In genomic region chr8:106137218-106137905, GRCm38 (mm10) we compare ENCODE assay signal across 8 mouse cellular contexts. TPM values are rescaled to one million over a fixed set of nuclear protein-coding genes. Genes with fewer than 3 reads are reported as not detected.
A peak's percentile ranks its signal among the peaks of the same experiment; 100 is the strongest.
DNase-seq lines count a peak whose midpoint lies in the region; ATAC-seq and TF ChIP-seq lines count a peak whose summit lies in the region.

No protein-coding gene starts in this region.

- no peak for TF ChIP-seq CTCF in gastrocnemius, adult 2 months (IDR thresholded peaks at IDR 0.05)

- H3K36me3 ChIP-seq in ES-E14 (ENCODE audit: control insufficient read depth, insufficient read depth, low read length, poor library complexity, severe bottlenecking) = peaks cover 9% of the 10 kb centered on the region; the same call in 1 of the 2 replicates
- H3K36me3 ChIP-seq in hindbrain, embryonic 11.5 days (ENCODE audit: control insufficient read depth, insufficient read depth, low read length) = no peaks in the 10 kb centered on the region
- peaks cover 4% of the 10 kb centered on the region for H3K36me3 ChIP-seq in lung, embryonic 15.5 days

- no peak for DNase-seq in gastrocnemius, adult 2 months
- no peak for DNase-seq in gastrocnemius, postnatal 25 days
- DNase-seq in ES-E14 (ENCODE audit: low read depth, low spot score) = no peak
- DNase-seq in hindbrain, embryonic 11.5 days (ENCODE audit: low spot score) = no peak
- no peak for DNase-seq in cerebellum, postnatal 14 days
- no peak for DNase-seq in T-cell, adult 2 months (ENCODE audit: low spot score)
- no peak for DNase-seq in ovary, postnatal 10 days (ENCODE audit: low spot score)

- WGBS in hindbrain, embryonic 11.5 days = 6% methylated on average over 22 of the region's 22 CpGs
- WGBS in lung, embryonic 15.5 days = 6% methylated on average over 22 of the region's 22 CpGs

- in situ Hi-C loops in ES-E14 (cut with MboI; ENCODE audit: low sequenced_read_pairs in 2 of 2, unreplicated experiment in 2 of 2) = no loop called here

- intact Hi-C loops in gastrocnemius, adult 2 months (cut with DNase I) = no loop called here

- peaks cover 0 to 29% of the 10 kb centered on the region in 2 experiments; a peak in 2 of 4 replicates for H3K4me1 ChIP-seq in ES-E14 (ENCODE audit: control insufficient read depth in 2 of 2, insufficient read depth in 2 of 2, low read length in 2 of 2, poor library complexity in 1 of 2)
- peaks cover 11% of the 10 kb centered on the region for H3K4me1 ChIP-seq in hindbrain, embryonic 11.5 days (replicated peaks; ENCODE audit: control insufficient read depth, insufficient read depth, low read length)
- H3K4me1 ChIP-seq in lung, embryonic 15.5 days = peaks cover 24% of the 10 kb centered on the region

- peaks cover 52% of the 10 kb centered on the region for H3K27me3 ChIP-seq in hindbrain, embryonic 11.5 days (ENCODE audit: control insufficient read depth, insufficient read depth, low read length)
- H3K27me3 ChIP-seq in lung, embryonic 15.5 days = peaks cover 37% of the 10 kb centered on the region

- H3K4me3 ChIP-seq in gastrocnemius, adult 2 months = peak overlapping the region; percentile 78
- H3K4me3 ChIP-seq in ES-E14 (ENCODE audit: insufficient read depth in 1 of 2, low read depth in 1 of 2, low read length in 2 of 2, poor library complexity in 1 of 2, severe bottlenecking in 1 of 2) = peak overlapping the region; percentile 81 to 94
- H3K4me3 ChIP-seq in hindbrain, embryonic 11.5 days (ENCODE audit: low read depth, low read length) = peak overlapping the region; percentile 41
- peak overlapping the region; percentile 54 for H3K4me3 ChIP-seq in lung, embryonic 15.5 days

- no peak for ATAC-seq in hindbrain, embryonic 11.5 days (ENCODE audit: low FRiP score)
- ATAC-seq in lung, embryonic 15.5 days (ENCODE audit: borderline replicate concordance, extremely low read depth, low FRiP score, low TSS enrichment) = no peak

- H3K27ac ChIP-seq in gastrocnemius, adult 2 months = peak overlapping the region; percentile 68; the same call in 1 of the 2 replicates
- no peak overlapping the region for H3K27ac ChIP-seq in ES-E14 (ENCODE audit: insufficient read depth, low read depth, low read length, poor library complexity, severe bottlenecking)
- H3K27ac ChIP-seq in hindbrain, embryonic 11.5 days (ENCODE audit: low read depth, low read length) = no peak overlapping the region
- peak overlapping the region; percentile 91 for H3K27ac ChIP-seq in lung, embryonic 15.5 days

- peak overlapping the region; percentile 57 for H3K4me2 ChIP-seq in hindbrain, embryonic 11.5 days (replicated peaks; ENCODE audit: low read depth, low read length)
- H3K4me2 ChIP-seq in lung, embryonic 15.5 days = peak overlapping the region; percentile 79

- H3K9me3 ChIP-seq in ES-E14 (ENCODE audit: control insufficient read depth, insufficient read depth, low read depth, low read length) = no peaks in the 10 kb centered on the region
- H3K9me3 ChIP-seq in hindbrain, embryonic 11.5 days (ENCODE audit: control insufficient read depth, low read length) = no peaks in the 10 kb centered on the region
- H3K9me3 ChIP-seq in lung, embryonic 15.5 days = no peaks in the 10 kb centered on the region

- H3K9ac ChIP-seq in ES-E14 (ENCODE audit: insufficient read depth, low read depth, low read length, poor library complexity, severe bottlenecking) = peak overlapping the region; percentile 72
- 0 out of 2 replicates have a peak overlapping the region, but pooled peaks have one; percentile 31 for H3K9ac ChIP-seq in hindbrain, embryonic 11.5 days (ENCODE audit: low read depth, low read length)
- H3K9ac ChIP-seq in lung, embryonic 15.5 days = peak overlapping the region; percentile 48

TF ChIP-seq in ES-E14, 5 proteins besides CTCF, POLR2A, EP300 and RAD21:
- TF ChIP-seq HCFC1 (IDR thresholded peaks at IDR 0.05; ENCODE audit: borderline replicate concordance, insufficient read depth, low read length) = no peak
- TF ChIP-seq ZNF384 (IDR thresholded peaks at IDR 0.05; ENCODE audit: low read depth, low read length) = no peak
- TF ChIP-seq CHD2 (IDR thresholded peaks at IDR 0.05; ENCODE audit: low read depth, low read length) = no peak
- TF ChIP-seq MAFK (IDR thresholded peaks at IDR 0.05; ENCODE audit: insufficient read depth, low read depth, low read length) = no peak
- no peak for TF ChIP-seq ZC3H11A (IDR thresholded peaks at IDR 0.05; ENCODE audit: borderline replicate concordance, low read depth, low read length)

RNA-seq across cellular contexts. Expression of gene Esrp2, which starts 0.6 kb away (rescaled TPM):
- total RNA-seq in gastrocnemius, adult 2 months (2021) = not detected
- total RNA-seq in gastrocnemius, postnatal 25 days (2021) = under 1 TPM in 1 of 2 experiments, not detected in 1; 0.46 TPM
- total RNA-seq in ES-E14 (2012; rRNA removed) = 12.5 and 20.1 TPM in 2 replicates
- 1.5 and 2.1 TPM in 2 replicates for polyA plus RNA-seq in hindbrain, embryonic 11.5 days (2014; fragmentation: Nextera tagmentation; extraction: Ambion mirVana)
- 43.6 and 44.1 TPM in 2 replicates for polyA plus RNA-seq in lung, embryonic 15.5 days (2015; fragmentation: Nextera tagmentation; extraction: Ambion mirVana)

RNA-seq across cellular contexts. Expression of gene Pla2g15, which starts 12.8 kb away (rescaled TPM):
- 1 to 10 TPM; 3.5 TPM for total RNA-seq in gastrocnemius, adult 2 months (2021)
- 1 to 10 TPM; 2.9 to 3.8 TPM for total RNA-seq in gastrocnemius, postnatal 25 days (2021)
- 26.0 and 38.8 TPM in 2 replicates for total RNA-seq in ES-E14 (2012; rRNA removed)
- polyA plus RNA-seq in hindbrain, embryonic 11.5 days (2014; fragmentation: Nextera tagmentation; extraction: Ambion mirVana) = 4.4 and 5.2 TPM in 2 replicates
- polyA plus RNA-seq in lung, embryonic 15.5 days (2015; fragmentation: Nextera tagmentation; extraction: Ambion mirVana) = 12.7 and 13.7 TPM in 2 replicates

RNA-seq across cellular contexts. Expression of gene Slc7a6, which starts 31.3 kb away (rescaled TPM):
- 10 to 100 TPM; 10.5 to 11.5 TPM for total RNA-seq in gastrocnemius, adult 2 months (2021)
- total RNA-seq in gastrocnemius, postnatal 25 days (2021) = 1 to 10 TPM; 7.9 to 8.6 TPM
- 44.2 and 46.2 TPM in 2 replicates for total RNA-seq in ES-E14 (2012; rRNA removed)
- 84.4 and 88.9 TPM in 2 replicates for polyA plus RNA-seq in hindbrain, embryonic 11.5 days (2014; fragmentation: Nextera tagmentation; extraction: Ambion mirVana)
- polyA plus RNA-seq in lung, embryonic 15.5 days (2015; fragmentation: Nextera tagmentation; extraction: Ambion mirVana) = 50.8 and 57.6 TPM in 2 replicates

Comparison
In these comparisons a context has a peak if more than half of its experiments do, and no peak if none do; other contexts are left out.
1. H3K27ac ChIP-seq: peak in gastrocnemius, adult 2 months (single experiment) and lung, embryonic 15.5 days (single experiment); none in ES-E14 (single experiment) and hindbrain, embryonic 11.5 days (single experiment).
2. Peak in every context shown above with its lines, with median percentiles within 50 percentile points of each other: H3K4me3 ChIP-seq and H3K9ac ChIP-seq.